Mouse (Mus musculus): Measurements from ENCODE around the gene Kif19a.

DNA sequence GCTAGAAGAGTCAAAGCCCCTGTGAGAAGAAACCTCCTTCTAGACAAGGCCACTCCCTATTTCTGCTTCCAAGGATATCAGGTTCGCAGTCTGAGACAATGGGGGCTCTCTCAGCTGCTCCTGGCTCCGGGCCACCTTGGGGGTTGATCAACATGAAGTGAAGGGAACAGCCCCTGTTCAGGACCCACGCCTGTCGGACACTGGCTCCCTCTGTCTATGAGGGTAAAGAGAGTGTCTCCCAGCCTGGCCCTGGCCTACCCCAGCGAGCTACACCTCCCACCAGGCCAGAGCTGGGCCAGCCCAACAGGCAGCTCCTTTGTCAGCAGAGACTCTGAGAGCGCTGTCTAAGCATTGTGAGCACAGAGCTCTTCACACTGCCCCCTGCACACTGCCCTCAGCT lies 4.7 kb downstream of the Kif19a start:
- TF ChIP-seq CTCF (IDR thresholded peaks at IDR 0.05; ENCODE audit: low read depth, low read length), result no peak
- no peak for TF ChIP-seq POLR2A (IDR thresholded peaks at IDR 0.05; ENCODE audit: insufficient read depth, low read length)
